Mouse (Mus musculus) intestine, postnatal 0 days (tissue): Measurements from ENCODE around the gene 4921524J17Rik. TPM values are rescaled to one million over a fixed set of nuclear protein-coding genes. Genes with fewer than 3 reads are reported as not detected.

ENCODE experiments used
- ATAC-seq: fragments of 200-750 bp; cut with Nextera tagmentation; 2 replicates; pipeline ENCODE4 v1.8.0; 2017; ENCODE audit warnings: mild to moderate bottlenecking, moderate TSS enrichment, moderate library complexity
- H3K27ac ChIP-seq: fragments of 300-500 bp; sonication (generic); 2 replicates; pipeline ENCODE4 v1.5.1; 2014; ENCODE audit warnings: mild to moderate bottlenecking, low read depth, low read length, moderate library complexity
- H3K27me3 ChIP-seq: fragments of 300-500 bp; sonication (generic); replicated peaks from 2 replicates; pipeline ENCODE4 v1.6.1; 2014; ENCODE audit warnings: low read length, mixed read lengths; ENCODE audit not compliant: control insufficient read depth, insufficient read depth
- H3K36me3 ChIP-seq: fragments of 300-500 bp; sonication (generic); 2 replicates; pipeline ENCODE4 v1.6.1; 2014; ENCODE audit warnings: mild to moderate bottlenecking, moderate library complexity; ENCODE audit not compliant: control insufficient read depth, insufficient read depth
- H3K4me1 ChIP-seq: fragments of 300-500 bp; sonication (generic); replicated peaks from 2 replicates; pipeline ENCODE4 v1.6.1; 2014; ENCODE audit warnings: antibody characterized with exemption, low read length, mixed read lengths; ENCODE audit not compliant: control insufficient read depth, insufficient read depth
- H3K4me2 ChIP-seq: fragments of 300-500 bp; sonication (generic); replicated peaks from 2 replicates; pipeline ENCODE4 v1.6.1; 2014; ENCODE audit warnings: low read depth, mild to moderate bottlenecking, moderate library complexity
- H3K4me3 ChIP-seq: fragments of 300-500 bp; sonication (generic); 2 replicates; pipeline ENCODE4 v1.5.1; 2014; ENCODE audit warnings: low read depth, low read length
- H3K9ac ChIP-seq: fragments of 300-500 bp; sonication (generic); 2 replicates; pipeline ENCODE4 v1.6.1; 2014; ENCODE audit warnings: mild to moderate bottlenecking, low read depth, low read length
- H3K9me3 ChIP-seq: fragments of 300-500 bp; sonication (generic); 2 replicates; pipeline ENCODE4 v1.6.1; 2016; ENCODE audit warnings: mixed run types; ENCODE audit not compliant: control insufficient read depth
- CTCF ChIP-seq: sonication (generic); IDR thresholded peaks from 2 replicates; pipeline ENCODE4 v1.5.1; 2016; ENCODE audit warnings: low read depth, mild to moderate bottlenecking, control low read depth, antibody characterized with exemption, moderate library complexity
- WGBS: fragments of 180-500 bp; shearing (Covaris S2); extraction: QIAGEN DNeasy Blood & Tissue Kit; methylation state at CpG from one replicate; pipeline ENCODE4 v1.1.7; 2014; 5-methylcytosine and 5-hydroxymethylcytosine counted together
- polyA plus RNA-seq: library from polyadenylated mRNA; unstranded; fragments of >200 nt; fragmentation: Nextera tagmentation; extraction: Ambion mirVana; gene quantifications from 2 replicates; pipeline ENCODE4 v1.2.1, GENCODE M21; 2015

The 4921524J17Rik gene
- polyA plus RNA-seq, 1 experiment from 2014 or later = 24.3 TPM

GRCm38 (mm10) chr8:85433017-85433393 lies 372 bp upstream of the 4921524J17Rik start:
- WGBS = 2% methylated on average over 6 of the region's 6 CpGs
- no peaks in the 10 kb centered on the region for H3K27me3 ChIP-seq
- H3K9me3 ChIP-seq = no peaks in the 10 kb centered on the region
- no peak overlapping the region for H3K9ac ChIP-seq
- peak overlapping the region; percentile 86 for H3K4me3 ChIP-seq
- 0 out of 2 replicates have a peak, but pooled peaks cover 4% of the 10 kb centered on the region for H3K4me1 ChIP-seq
- H3K27ac ChIP-seq = peak overlapping the region; percentile 3; the same call in 1 of the 2 replicates
- H3K4me2 ChIP-seq = peak overlapping the region; percentile 66
- ATAC-seq = peak; percentile 32; the same call in 1 of the 2 replicates
- H3K36me3 ChIP-seq = no peaks in the 10 kb centered on the region
- TF ChIP-seq CTCF = no peak

DNA sequence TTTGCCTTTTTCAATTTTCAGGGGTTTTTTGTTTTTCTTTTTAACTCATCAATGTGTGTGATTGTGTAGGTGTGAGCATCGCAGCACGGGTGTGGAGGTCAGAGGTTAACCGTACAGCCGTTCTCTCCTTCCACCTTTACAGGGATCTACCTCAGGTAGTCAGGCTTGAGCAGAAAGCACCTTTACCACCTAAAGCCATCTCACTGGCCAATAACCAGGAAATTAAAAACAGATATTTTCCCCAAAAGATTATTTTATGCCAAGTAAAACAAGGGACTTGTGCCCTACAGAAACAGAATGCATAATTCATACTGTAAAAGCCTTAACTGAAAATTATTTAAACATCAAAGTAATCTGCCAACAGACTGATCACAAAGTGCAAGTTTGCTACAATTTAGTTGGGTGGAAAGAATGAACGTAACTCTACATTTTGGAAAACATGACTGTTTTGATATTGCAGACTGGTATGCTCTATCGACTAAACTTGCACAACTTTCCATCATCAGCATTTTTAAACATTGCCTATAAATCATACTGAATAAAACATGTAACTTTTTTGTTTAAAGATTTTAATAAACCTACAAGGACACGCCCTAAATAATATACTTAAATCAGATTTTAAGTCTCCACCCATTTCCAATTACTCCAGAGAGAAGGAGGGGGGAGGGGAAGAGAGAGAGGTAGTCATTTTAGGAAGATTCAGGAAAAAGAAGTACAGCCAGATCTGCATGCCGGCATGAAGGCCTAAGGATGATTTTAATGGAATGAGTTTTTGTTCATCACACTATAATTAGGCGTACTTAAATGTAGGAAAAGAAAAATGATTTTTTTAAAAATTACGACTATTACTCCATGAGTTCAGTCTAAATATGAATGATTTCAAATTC lies 1.1 kb downstream of the 4921524J17Rik start:
- Histone ChIP-seq H3K27ac (0 out of 2 replicates have a peak overlapping the region, but pooled peaks have one; percentile 91), H3K4me3 (peak overlapping the region; percentile 86), H3K9me3 (no peaks in the 10 kb centered on the region), H3K9ac (peak overlapping the region; percentile 84), H3K27me3 (no peaks in the 10 kb centered on the region), H3K4me1 (peaks cover 10% of the 10 kb centered on the region; the same call in 1 of the 2 replicates), H3K4me2 (peak overlapping the region; percentile 66), H3K36me3 (no peaks in the 10 kb centered on the region)
- no peak for TF ChIP-seq CTCF
- ATAC-seq = no peak
- WGBS = 6% methylated on average over 10 of the region's 10 CpGs

GRCm38 (mm10) chr8:85430801-85431200 lies 1.8 kb downstream of the 4921524J17Rik start:
- H3K9me3 ChIP-seq = no peaks in the 10 kb centered on the region
- peaks cover 10% of the 10 kb centered on the region; the same call in 1 of the 2 replicates for H3K4me1 ChIP-seq
- ATAC-seq = no peak
- no peaks in the 10 kb centered on the region for H3K36me3 ChIP-seq
- WGBS = 27% methylated on average over 3 of the region's 3 CpGs
- peak overlapping the region; percentile 66 for H3K4me2 ChIP-seq
- no peak overlapping the region for H3K9ac ChIP-seq
- no peak overlapping the region for H3K4me3 ChIP-seq
- no peak for TF ChIP-seq CTCF
- H3K27ac ChIP-seq = no peak overlapping the region
- H3K27me3 ChIP-seq = no peaks in the 10 kb centered on the region

DNA sequence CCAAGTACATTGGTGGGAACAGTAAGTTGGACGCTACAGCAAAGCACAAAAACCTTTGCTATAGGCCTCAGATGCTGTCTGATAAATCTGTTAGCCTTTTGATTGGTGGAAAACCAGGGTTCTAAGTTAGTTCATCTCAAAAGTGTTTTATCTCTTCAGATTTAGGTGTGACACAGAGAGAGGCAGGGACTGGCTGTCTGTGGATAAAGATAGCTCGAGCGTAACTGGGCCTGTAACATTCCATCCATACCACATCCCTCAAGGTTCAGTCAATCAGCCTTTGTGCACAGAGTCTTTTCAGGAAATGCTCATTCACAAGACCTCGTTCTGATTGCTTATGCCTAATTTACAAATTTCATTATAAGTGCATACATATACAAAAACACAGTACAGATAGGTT lies 3.4 kb downstream of the 4921524J17Rik start:
- Histone ChIP-seq H3K4me2 (no peak overlapping the region; the same call in 1 of the 2 replicates), H3K36me3 (no peaks in the 10 kb centered on the region), H3K9me3 (no peaks in the 10 kb centered on the region), H3K27me3 (no peaks in the 10 kb centered on the region), H3K4me1 (peaks cover 10% of the 10 kb centered on the region; the same call in 1 of the 2 replicates), H3K4me3 (no peak overlapping the region), H3K9ac (no peak overlapping the region), H3K27ac (no peak overlapping the region)
- no peak for TF ChIP-seq CTCF
- 33% methylated on average over 4 of the region's 4 CpGs for whole genome bisulfite sequencing
- ATAC-seq = no peak

- 36% methylated on average over 4 of the region's 4 CpGs for WGBS
- no peak overlapping the region for H3K4me3 ChIP-seq
- peak; percentile 26; the same call in 1 of the 2 replicates for TF ChIP-seq CTCF
- 0 out of 2 replicates have a peak overlapping the region, but pooled peaks have one; percentile 28 for H3K4me2 ChIP-seq
- peaks cover 10% of the 10 kb centered on the region; the same call in 1 of the 2 replicates for H3K4me1 ChIP-seq
- no peak for ATAC-seq
- no peak overlapping the region for H3K27ac ChIP-seq
- no peaks in the 10 kb centered on the region for H3K9me3 ChIP-seq
- H3K9ac ChIP-seq = no peak overlapping the region
- no peaks in the 10 kb centered on the region for H3K36me3 ChIP-seq
- H3K27me3 ChIP-seq = no peaks in the 10 kb centered on the region
Observed at GRCm38 (mm10) chr8:85427026-85427425, 5.6 kb downstream of the 4921524J17Rik start.

DNA sequence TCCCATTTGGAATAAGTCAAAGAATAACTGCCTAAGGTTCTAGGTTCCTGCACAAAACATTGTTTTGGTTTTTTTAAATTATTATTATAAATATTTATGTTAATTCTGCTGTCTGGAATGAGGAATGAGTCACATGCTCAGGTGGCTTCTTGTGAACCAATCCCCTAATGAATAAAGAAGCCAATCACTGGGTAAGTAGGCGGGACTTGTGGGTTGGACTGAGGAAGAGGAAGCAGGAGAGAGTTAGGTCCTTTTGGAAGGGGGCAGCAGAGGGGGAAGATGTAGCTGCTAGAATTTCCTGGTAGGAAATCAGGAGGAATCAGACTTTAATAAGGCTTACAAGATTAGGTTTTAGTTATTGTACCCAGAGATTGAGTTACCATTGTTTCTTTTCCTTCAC lies 11.3 kb downstream of the 4921524J17Rik start:
- no peak overlapping the region for H3K9ac ChIP-seq
- H3K4me3 ChIP-seq = no peak overlapping the region
- H3K27ac ChIP-seq = no peak overlapping the region
- H3K4me1 ChIP-seq = no peaks in the 10 kb centered on the region
- H3K36me3 ChIP-seq = 0 out of 2 replicates have a peak, but pooled peaks cover 4% of the 10 kb centered on the region
- H3K27me3 ChIP-seq = no peaks in the 10 kb centered on the region
- ATAC-seq = no peak
- TF ChIP-seq CTCF = no peak
- H3K4me2 ChIP-seq = no peak overlapping the region
- WGBS = 93% methylated on average over 1 of the region's 1 CpGs
- no peaks in the 10 kb centered on the region for H3K9me3 ChIP-seq
